Mouse (Mus musculus) regulatory T cell (primary cell): ENCODE results near the gene Slc9a9.

Experiments used
- in situ Hi-C: fragments of 300-600 bp; cut with MboI, MseI; formaldehyde crosslinking; loops from one replicate; pipeline ENCODE4 v1.15.1; 2025; ENCODE audit warnings: high pct_unique_total_duplicates

Slc9a9 gene

GRCm38 (mm10) chr9:95150998-95151397, 481.3 kb downstream of the Slc9a9 start:
- in situ Hi-C loops: no loop called here

- in situ Hi-C loops: no loop called here
Observed at GRCm38 (mm10) chr9:95151746-95152145, 482.0 kb downstream of the Slc9a9 start.

GRCm38 (mm10) chr9:95153966-95154365, 484.3 kb downstream of the Slc9a9 start:
- in situ Hi-C loops: no loop called here

- in situ Hi-C loops: no loop called here
Observed at GRCm38 (mm10) chr9:95157948-95158347, 488.2 kb downstream of the Slc9a9 start.

- in situ Hi-C loops: no loop called here
Observed at GRCm38 (mm10) chr9:95158916-95159315, 489.2 kb downstream of the Slc9a9 start.

- in situ Hi-C loops: no loop called here
Observed at GRCm38 (mm10) chr9:95160575-95161300, 491.0 kb downstream of the Slc9a9 start.

- in situ Hi-C loops: no loop called here
Observed at GRCm38 (mm10) chr9:95161699-95162098, 492.0 kb downstream of the Slc9a9 start.

- in situ Hi-C loops: no loop called here
Observed at GRCm38 (mm10) chr9:95166224-95166623, 496.5 kb downstream of the Slc9a9 start.

- in situ Hi-C loops: no loop called here
Observed at GRCm38 (mm10) chr9:95167806-95168205, 498.1 kb downstream of the Slc9a9 start.

GRCm38 (mm10) chr9:95168487-95169008, 498.8 kb downstream of the Slc9a9 start:
- in situ Hi-C loops: no loop called here

GRCm38 (mm10) chr9:95178170-95178569, 508.5 kb downstream of the Slc9a9 start:
- in situ Hi-C loops: no loop called here

- in situ Hi-C loops: no loop called here
Observed at GRCm38 (mm10) chr9:95180005-95180404, 510.3 kb downstream of the Slc9a9 start.

GRCm38 (mm10) chr9:95180569-95180968, 510.9 kb downstream of the Slc9a9 start:
- in situ Hi-C loops: no loop called here

- in situ Hi-C loops: no loop called here
Observed at GRCm38 (mm10) chr9:95181241-95182043, 511.7 kb downstream of the Slc9a9 start.

GRCm38 (mm10) chr9:95182272-95182671, 512.6 kb downstream of the Slc9a9 start:
- in situ Hi-C loops: no loop called here

GRCm38 (mm10) chr9:95184453-95184852, 514.7 kb downstream of the Slc9a9 start:
- in situ Hi-C loops: no loop called here

GRCm38 (mm10) chr9:95185840-95186239, 516.1 kb downstream of the Slc9a9 start:
- in situ Hi-C loops: no loop called here

- in situ Hi-C loops: no loop called here
Observed at GRCm38 (mm10) chr9:95186386-95187289, 516.9 kb downstream of the Slc9a9 start.

- in situ Hi-C loops: no loop called here
Observed at GRCm38 (mm10) chr9:95188362-95189217, 518.9 kb downstream of the Slc9a9 start.

- in situ Hi-C loops: no loop called here
Observed at GRCm38 (mm10) chr9:95189218-95189605, 519.5 kb downstream of the Slc9a9 start.

GRCm38 (mm10) chr9:95191442-95191841, 521.7 kb downstream of the Slc9a9 start:
- in situ Hi-C loops: loop anchor here (10.0 kb wide), 1 partner anchor 213 kb away; the partner anchor contains the start of gene Chst2
